Mouse (Mus musculus) thymus, postnatal 0 days (tissue): ENCODE data around the gene Fxyd2. TPM values are rescaled to one million over a fixed set of nuclear protein-coding genes. Genes with fewer than 3 reads are reported as not detected.

ENCODE experiments used
- DNase-seq: peaks from one replicate; pipeline ENCODE4 v3.0.0-alpha.2; 2015; ENCODE audit warnings: low spot score
- polyA plus RNA-seq: library from polyadenylated mRNA; unstranded; fragments of >200 nt; fragmentation: Nextera tagmentation; extraction: Ambion mirVana; gene quantifications from 2 replicates; pipeline ENCODE4 v1.2.1, GENCODE M21; 2015

Gene Fxyd2
- polyA plus RNA-seq, result 103 and 108 TPM in 2 replicates

DNA sequence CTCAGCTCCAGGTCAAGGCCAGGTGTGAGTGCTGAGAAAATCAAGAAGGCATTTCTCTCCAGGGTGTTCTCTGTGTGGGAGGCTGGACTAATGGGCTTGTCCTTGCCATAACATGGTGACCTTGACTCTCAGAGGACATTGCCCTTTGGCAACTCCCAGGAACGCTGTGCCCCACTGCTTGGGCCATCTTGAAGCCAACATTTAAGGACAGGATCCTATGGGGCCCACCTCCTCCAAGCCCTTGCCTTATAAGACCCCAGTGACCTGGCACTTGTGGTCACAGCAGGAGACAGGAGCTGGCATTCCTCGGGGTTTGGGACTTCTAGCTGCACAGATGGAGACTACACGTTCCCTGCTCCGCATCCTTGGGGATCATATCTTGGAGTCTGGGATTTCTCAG, at the start of gene Fxyd2:
TSS of gene Fxyd2 (plus strand) at position 236 of the 400 bp plus-strand sequence.
- DNase-seq, result no peak

DNA sequence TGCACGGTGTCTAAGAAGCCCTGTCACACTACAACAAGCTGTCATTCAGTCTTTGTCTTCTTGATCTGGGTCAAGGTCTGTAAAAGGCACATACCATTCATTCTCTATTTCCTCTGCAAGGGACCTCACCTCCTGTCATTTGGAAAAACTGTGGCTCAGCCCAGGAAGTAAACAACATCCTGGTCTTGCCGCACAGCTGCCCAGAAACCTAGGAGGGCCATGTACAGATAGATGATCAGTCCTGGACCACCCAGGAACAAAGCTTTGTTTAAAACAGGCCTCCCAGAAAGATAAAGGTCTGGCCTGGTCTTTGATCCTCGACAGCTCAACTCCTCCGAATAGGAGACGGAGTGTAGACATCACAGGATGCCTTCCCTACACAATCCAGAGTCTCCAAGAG, 49.6 kb upstream of the Fxyd2 start:
- DNase-seq, result no peak

DNA sequence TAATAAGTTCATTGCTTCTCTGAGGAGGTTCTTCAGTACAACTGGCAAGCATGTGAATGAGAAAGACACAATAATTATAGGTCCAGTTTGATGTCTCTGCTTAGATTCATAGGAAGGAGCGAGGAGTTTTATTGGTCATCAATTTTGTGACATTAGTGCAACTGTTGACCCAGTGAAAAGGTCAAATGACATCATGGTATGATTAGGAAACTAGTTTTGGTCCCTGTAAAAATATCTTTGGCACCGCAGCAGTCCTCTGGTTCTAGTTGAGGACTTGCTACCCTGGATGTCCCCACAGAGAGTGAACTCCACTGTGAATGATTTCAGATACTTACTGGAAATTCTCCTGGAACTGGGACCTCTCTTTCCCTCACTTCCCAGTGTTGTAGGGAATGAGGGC, 44.3 kb upstream of the Fxyd2 start:
- DNase-seq, result no peak

DNA sequence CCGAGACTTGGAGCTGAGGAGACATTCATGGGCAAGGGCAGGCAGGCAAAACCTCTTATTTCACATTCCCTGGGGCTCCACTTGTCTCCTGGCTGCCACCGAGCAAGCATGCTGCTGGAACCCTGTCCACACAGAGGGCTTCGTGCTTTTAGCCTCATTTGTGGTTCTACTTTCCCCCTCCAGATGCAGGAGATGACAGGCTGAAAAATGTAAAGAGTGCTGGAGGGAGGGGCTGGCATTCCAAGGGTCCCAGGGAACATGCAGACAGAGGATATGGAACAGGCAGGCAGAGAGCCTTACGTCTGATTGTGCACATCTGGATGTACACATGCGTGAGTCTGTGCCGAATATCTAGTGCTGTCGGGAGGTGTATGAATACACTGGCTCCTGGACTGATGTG, 41.1 kb upstream of the Fxyd2 start:
- DNase-seq, result no peak

DNA sequence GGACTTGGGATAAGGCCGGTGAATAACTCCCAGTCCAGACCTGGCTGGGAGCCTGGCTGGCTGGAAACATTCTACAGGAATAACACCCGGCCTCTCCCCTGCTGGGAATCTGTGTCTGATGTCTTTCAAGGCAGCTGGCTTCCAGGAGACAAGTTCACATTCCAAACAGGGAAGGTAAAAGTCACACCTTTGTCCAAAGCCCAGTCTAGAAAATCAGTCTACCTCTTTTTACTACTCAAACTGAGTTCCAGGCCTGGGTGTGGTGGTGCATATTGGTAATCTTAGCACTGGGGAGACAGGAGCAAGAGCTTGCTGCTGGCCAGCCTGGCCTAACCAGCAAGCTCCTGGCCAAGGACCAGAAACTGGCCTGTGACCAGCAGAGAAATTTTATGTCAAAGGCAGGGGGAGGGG, 37.4 kb upstream of the Fxyd2 start:
- DNase-seq, result no peak

DNA sequence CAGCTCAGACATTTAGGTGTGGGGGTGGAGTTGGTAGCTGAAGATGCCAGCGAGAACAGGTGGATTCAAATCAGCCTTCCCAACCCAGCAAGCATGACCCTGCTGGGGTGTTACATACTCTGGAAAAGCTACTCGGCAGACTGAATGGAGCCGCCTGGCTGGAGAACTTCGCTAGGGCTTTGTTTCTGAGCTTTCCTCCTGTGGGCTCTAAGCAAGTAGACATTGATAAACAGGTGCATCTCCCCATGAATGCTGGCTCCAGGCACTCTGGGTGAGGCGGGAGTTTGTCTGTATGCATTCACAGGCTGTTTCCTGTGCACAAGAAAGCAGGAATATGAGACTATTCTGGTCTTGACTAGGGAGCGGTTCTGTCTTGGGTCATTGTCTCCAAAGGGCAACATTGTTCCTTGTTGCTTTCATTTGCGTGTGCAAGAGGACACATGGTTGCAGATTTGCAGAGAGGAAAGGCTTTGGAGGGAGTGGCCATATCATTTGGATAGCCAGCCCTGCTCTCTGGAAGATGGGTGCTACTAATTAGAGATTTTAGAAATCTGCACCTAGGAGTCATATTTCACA, 35.7 kb upstream of the Fxyd2 start:
- DNase-seq, result no peak

DNA sequence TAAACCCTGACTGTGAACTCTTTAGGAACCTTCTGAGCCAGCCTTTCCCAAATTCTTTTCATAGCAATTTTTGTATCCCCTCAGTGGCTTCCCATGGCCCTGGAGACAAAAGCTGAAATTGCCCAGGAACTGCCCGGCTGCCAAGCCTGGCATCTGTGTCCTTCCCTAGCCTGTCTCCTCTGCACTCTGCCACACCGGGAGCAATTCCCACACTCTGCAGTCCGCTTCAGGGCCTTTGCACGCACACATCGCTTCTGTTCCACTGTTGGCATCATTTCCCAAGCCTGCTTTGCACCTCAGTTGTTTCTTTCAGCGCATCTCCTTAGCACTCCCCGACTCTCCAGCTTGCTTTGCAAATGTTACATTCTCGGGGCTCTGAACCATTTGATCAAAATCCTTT, 31.8 kb upstream of the Fxyd2 start:
- no peak for DNase-seq

DNA sequence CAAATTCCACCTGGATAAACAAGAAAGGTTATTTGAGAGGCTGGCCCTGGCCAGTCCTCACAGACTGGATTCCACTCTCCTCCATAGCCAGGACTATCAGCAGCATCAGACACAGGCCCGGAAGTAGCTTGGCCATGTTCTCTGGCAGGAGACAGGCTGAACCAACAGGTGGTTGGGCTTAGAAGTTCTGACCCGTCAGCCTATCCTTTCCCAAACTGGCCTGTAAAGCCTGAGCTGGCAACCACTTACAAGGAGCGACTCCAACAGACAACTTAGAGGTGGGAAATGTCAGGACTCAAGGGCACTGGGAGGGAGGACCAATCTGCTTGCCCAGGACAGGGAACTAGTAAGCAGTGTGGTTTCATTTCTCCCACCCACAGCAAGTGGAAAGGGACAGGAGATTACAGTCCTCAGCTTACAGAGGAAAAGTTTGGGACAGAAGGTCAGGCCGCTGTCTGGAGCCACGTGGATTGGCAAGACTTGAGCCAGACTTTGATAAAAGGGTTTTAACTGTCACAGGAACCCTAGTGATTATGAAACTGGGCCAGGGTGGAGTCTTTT, 31.0 kb upstream of the Fxyd2 start:
- DNase-seq, result no peak

DNA sequence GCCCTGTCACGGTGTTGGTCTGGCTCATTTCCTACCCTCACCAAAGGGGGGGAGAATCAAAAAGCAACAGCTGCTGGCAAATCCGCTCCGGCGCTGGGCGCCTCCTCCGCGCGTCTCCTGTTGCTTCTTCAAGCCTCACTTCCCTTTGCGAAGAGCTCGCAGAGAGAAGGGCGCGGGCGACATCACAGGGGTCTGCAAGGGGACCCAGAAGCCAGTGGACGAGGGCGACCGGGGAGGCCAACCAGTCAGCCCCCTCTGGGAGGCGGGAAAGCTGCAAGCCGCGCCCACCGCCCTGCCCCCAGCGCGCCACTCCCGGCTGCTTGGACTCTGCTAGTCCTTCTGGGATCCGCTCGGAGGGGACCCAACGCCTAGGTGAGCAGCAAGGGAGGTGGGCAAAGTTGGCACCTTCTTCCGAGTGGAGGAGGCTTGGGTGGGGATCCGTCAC, 29.3 kb upstream of the Fxyd2 start, which contains the start of gene Fxyd6:
TSS of gene Fxyd6 (plus strand) at position 69 of the 445 bp plus-strand sequence.
- peak; percentile 24 for DNase-seq

DNA sequence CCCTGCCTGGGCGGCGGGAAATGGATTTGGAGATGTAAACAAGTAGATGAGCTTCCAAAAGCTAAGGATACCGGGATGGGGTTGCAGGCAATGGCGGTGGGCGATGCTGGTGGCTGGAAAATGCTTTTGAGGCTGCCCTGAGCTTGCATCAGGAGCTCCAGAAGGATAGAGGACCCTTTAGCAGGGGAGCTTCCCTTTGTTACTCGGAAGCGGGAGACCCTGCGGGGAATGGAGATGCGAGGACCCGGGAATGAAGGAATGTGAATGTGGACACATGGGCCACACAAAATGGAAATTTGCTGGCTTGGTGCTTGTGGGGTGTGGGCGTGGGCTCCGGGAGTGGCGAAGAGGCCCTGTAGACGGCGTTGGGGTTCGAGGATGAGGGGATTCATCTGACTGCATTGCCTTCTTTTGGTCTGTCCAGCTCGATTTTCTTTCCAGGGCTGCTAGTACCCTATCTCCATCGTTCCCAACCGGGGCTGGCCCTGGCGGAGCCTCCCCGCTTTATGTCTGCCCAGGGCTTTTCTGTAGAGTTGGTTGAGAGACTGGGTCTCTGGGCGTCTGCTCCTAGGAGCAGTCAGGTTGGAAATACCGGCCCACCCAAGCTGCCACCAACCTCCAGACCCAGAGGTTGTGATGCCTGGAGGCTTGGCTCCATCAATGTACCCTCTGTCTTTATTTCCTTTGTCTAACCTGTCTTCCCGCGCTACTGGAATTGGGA, 28.7 kb upstream of the Fxyd2 start:
- no peak for DNase-seq

DNA sequence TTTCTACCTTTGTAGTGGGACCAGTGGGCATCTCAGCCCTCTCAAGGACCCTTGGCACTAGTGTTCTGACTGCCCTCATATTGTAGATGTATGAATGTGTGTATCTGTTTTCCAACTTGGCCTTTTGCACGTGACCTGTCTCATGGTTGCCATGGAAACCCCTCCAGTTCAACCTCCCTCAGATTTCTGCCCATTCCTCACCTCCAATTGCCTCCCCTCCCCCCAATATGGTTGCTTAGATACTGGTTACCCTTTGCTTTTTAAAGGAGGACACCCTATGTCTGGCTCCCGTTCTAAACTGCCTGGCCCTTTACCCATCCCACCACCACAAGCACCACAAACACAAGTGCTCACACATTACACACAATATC, 28.1 kb upstream of the Fxyd2 start:
- no peak for DNase-seq

DNA sequence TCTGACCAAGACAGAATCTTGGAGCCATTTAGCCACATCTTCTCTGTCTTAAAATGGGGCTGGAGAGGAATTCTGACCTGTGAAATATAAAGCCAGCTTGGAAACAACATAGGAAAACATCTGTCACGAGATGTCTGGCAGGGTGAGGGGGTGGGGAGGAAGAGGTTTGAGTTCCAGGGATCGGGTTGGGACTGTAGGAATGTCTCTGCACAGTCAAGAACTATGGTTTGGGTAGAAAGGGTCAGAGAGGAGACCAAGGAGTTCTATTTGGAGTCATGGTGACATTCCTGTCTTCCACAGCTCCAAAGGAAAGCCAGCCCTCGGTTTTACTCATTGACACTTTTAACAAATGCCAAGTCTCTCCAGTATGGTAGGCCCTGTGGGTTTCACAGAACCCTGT, 25.6 kb upstream of the Fxyd2 start:
- DNase-seq, result no peak

DNA sequence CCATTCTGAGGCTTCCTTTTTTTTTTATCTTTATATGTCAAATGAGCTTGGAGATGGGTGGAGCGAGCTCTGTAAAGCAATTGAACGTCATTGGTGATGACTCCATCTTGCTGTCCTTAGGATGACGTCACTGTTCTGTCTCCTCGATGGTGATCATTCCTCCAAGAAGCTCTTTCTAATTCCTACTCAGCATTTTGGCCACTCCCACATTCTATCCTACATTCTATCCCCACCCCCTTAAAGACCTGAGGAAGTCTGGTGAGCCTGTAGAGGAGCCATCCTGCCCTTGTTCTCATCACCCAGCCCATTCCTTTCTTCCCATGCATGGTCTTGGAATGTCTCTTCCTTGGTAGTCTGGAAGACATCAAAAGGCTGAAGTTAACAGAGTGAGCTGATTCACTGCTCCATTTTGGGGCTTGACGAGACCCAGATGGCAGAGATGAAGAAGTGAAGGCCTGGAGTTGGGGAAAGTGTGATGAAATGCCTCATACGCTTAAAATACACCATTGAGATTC, 24.4 kb upstream of the Fxyd2 start:
- no peak for DNase-seq

DNA sequence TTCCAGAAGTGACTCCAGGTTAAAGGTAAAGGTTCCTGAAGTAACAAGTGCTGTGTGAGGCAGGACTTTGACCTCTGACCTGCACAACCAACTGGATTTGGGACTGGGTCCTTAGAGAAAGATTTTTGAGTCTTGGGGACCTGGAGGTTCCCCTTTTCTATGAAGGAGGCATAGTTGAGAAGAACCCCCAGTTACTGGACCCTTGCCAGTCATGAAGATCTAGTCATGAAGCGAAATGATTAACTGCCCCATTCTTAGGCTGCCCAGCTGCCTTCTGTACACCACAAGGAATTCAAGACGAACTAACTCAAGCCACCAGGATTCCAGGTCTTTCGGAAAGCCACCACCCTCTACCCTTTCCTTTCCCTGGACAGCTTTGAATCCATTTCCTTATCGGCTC, 23.0 kb upstream of the Fxyd2 start:
- DNase-seq, result no peak

DNA sequence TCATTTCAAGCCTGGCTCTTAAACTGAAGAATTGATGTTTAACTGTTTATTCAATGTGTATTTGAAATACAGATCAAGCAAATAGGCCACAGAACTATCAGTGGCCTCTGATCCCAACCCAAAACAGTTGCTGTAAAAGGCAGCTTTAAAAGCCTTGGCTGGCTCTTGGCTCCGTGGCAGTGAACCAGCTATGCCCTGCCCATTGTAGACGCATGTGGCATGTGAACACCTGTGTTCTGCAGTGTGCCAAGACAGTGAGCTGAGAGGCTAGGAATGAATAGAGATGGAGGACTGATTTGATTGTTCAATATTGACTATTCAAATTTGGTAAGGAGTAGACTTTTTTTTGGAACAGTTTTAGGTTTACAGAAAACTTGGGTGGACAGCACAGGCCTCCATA, 22.6 kb upstream of the Fxyd2 start:
- DNase-seq, result no peak

DNA sequence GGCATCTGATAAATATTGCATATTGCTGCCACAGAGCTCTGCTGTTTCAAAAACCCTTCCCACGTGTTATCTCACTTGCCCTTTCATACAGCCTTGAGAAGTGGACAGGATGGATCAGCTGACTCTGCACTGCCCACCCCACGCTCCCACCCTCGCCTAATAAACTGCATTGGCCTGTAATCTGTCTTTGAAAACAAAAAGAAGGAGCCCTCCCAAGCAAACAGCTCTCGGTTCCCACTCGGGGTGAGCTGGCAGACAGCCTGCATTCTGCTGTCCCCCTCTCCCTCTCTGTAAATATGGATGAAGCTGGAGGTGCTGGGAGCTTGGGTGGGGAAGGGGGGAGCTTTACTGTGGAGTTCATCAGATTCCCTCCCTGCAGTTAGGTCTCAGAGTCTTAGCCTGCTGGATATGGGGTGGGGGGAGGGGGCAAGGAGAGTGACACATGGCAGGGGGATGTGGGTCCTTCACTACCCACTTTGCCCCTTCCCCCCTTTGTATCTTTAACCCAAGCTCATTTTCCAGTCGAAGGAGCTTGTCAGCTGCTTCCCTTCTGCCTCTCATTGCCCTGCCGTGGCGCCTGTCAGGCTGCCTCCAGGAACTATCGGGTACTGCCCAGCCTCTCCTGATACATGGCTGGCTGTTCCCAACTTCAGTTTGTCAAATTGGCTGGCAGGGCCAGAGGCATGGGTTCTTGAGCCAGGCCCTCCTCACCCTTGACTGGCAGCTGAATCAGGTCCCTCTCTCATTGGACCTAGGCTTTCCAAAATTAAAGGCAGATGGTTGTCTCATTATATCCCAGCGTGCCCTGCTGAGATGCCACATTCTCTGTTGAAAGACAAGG, 18.8 kb upstream of the Fxyd2 start:
- no peak for DNase-seq

DNA sequence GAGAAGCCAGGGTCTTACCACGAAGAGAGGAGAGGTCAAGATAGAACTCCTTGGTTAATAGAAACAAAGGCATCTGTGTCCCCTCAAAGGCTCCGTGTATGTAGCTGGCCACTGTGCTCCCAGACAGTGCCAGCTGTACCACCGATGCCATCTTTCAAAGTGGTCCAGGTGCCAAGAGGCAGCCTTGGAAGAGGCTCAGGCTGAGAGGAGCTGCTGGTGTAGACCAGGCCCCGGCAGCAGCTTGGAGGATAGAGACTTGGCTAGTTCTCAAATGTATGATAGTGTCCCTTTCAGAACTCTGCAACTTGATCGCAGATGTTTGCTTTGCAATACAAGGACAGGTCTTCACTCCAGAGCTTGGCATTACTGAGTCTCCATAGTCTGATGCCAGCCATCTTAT, 17.1 kb upstream of the Fxyd2 start:
- DNase-seq, result no peak

DNA sequence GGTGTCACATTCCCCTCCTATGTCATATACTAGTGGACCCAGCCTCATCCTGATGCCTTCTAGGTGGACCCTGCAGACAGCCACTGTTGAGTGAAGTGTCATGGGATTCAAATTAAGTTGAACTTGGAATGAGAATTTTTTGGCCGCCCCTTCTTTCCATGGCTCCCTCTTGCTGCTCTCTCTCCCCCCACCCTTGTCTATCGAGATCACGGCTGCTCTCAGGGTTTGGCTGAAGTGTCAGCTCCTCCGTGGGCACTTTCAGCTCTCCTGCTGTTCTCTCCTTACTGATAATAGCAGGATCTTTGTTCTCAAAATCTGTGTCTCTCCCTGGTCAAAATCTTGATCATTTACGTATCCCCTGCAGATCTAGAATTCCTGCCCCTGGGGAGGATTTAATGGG, 16.6 kb upstream of the Fxyd2 start:
- DNase-seq, result no peak

DNA sequence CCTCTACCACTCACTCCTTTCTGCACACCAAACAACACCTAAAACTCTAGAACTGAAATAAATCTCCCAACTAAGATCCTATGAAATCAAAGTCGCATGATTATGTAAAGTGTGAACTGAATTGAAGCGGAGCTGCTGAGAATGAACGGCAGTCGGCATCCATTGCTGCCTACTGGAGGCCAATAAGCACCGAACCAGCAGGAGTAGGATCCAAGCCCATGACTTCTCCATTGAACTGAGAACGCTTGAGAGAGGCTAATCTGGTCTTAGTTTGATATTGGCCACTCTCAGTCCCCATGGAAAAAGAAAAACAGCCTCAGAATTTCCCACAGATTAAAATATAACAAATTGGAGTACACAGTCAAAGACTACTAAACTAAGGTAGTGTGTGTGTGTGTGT, 15.6 kb upstream of the Fxyd2 start:
- DNase-seq, result no peak

DNA sequence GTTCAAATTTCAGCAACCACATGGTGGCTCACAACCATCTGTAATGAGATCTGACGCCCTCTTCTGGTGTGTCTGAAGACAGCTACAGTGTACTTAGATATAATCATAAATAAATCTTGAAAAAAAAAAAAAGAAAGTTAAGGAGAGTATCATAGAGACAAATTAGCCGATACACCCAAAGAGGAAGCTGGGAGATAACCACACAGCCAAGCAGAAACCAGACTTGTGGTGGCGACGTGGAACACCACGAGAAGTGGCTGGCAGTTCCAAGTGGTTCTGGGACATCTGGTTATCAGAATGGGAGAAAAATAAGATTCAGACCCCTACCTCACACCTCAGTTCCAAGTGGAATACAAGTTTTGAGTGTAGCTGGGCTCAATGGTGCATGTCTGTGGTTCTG, 12.8 kb upstream of the Fxyd2 start:
- DNase-seq, result no peak

DNA sequence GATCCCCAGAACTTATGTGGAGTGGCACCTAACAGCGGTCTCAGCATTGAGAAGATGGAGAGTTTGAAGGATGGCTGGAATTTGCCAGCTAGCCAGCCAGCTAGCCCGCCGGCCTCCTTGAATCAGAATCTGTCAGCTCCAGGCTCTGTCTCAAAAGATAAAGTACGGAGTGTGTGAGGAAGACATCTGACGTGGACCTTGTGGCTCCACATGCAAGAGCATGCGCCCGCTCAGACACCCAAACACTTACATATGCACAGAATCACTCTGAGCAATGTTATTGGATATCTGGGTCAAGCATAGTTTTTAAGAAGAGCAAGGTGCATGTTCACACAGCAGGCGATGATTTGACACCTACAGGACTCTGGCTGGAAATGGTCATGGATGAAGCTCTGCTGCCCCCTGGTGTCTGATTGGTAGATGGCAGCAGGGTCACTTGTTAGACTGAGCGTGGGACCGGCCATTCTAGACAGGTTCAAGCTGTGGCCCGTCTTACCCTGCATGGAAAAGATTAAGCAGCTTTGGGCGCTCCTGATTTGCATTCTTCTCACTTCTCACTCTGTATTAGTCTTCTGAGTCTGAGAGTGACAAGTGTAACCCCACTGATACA, 11.0 kb upstream of the Fxyd2 start:
- DNase-seq, result peak; percentile 82
